Mouse (Mus musculus): ENCODE data around the gene Uba52. TPM values are rescaled to one million over a fixed set of nuclear protein-coding genes. Genes with fewer than 3 reads are reported as not detected.

Uba52 gene
- polyA plus RNA-seq (2017; shearing (Covaris generic)): 975 TPM

GRCm38 (mm10) chr8:70510228-70510915, at the start of gene Uba52:
Gene Uba52 (minus strand): TSS chr8:70510801.

DNA sequence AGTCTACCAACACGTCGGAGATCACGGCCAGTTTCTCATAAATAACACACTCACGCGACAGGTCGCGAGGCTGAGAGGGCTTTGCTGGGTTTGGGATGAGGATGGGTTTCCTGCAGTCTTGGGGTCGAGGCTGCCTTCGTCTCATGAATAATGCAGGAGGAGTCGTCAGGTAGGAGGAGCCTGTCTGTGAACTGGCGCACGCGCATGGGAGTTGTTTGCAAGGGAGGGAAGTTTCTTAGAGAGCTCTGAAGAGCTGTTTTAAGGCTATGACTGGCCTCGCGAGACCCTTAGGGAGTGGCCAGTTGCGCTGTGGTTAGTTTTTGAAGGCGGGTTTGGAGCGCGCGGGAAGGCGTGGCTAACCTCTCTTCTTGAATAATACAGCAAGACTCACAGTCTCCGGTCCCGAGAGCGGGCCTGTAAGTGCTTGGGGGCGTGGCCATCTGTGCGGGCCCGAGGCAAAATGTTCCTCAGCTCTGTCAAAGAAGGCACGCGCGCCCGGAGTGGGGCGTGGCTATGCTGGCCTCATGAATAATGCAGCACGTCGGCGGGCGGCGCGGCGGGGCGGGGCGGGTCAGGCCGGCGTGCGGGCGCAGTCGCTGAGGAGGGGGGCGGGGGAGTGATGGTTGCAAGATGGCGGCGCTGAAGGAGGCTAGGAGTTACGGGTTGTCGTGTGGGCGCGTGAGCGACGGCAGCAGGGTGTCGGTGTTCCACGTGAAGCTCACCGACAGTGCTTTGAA, 28.6 kb upstream of the Uba52 start, which contains the start of gene Ell:
Ell (plus strand) TSS at position 381 of the 737 bp plus-strand sequence.

DNA sequence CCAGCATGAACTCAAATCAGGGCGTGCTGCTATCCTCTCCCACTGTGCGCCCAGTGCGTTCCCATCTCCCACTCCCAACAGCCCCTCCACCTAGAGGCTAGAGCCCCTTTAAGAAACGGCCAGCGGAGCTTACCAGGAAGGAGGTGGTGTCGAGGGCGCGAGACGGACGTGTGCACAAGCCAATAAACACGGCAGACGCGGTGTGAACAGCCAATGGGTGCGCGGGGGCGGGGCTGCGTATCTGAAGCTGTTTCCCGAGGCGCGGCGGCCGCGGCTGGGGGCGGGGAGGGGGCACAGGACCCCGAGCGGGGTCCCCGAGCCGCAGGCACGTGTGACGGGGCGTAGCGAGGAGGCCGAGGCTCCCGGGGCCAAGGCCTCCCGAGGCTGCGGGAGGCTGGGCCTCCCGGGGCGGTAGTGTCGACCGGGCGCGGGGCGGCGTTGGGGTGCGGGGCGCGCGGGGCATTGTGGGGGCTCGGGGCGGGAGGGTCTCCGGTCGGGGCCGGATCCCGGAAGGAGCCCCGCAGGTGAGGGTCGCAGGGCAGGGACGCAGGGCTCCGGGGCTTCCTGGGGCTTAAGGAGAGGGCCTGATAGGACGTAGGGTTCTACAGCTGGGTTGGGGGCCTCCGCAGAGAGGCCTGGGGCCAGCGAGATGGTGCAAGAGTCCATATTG, 17.0 kb upstream of the Uba52 start, which contains the start of the genes Fkbp8 and Kxd1:
Fkbp8 (plus strand) TSS at position 213 of the 670 bp plus-strand sequence.
Kxd1 (minus strand) TSS at position 445 of the 670 bp plus-strand sequence.

DNA sequence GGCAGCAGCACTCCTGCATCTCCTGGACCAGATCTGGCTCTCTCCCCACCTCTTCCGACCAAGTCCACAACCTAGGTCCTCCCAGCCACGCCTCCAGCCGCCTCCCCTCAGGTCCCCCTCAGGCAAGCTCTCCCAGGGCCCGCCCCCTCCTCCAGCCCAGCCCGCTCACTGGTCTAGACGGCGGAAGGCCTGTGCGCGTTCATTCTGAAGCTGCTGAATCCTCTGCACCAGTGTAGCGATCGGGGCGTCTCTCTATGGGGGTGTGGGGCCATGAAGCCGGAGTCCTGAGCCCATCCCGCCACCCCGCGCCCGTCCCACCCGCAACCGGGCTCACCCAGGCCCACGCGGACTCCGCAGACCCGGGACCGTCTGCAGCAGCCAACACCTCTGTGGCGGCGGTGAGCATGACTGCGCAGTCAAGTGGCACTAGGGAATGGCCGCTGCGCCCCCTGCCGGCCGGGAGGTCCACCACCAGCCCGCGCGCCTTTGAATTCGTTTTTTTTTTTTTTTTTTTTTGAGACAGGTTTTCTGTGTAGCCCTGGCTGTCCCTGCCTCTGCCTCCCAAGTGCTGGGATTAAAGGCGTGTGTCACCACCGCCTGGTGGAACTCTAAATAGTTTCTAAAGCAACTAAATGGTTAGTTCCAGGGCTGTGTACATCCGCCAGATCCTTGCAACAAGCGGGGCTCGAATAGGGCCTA, 4.1 kb downstream of the Uba52 start, which contains the start of gene Rex1bd:
Rex1bd (minus strand) TSS at position 425 of the 699 bp plus-strand sequence.

DNA sequence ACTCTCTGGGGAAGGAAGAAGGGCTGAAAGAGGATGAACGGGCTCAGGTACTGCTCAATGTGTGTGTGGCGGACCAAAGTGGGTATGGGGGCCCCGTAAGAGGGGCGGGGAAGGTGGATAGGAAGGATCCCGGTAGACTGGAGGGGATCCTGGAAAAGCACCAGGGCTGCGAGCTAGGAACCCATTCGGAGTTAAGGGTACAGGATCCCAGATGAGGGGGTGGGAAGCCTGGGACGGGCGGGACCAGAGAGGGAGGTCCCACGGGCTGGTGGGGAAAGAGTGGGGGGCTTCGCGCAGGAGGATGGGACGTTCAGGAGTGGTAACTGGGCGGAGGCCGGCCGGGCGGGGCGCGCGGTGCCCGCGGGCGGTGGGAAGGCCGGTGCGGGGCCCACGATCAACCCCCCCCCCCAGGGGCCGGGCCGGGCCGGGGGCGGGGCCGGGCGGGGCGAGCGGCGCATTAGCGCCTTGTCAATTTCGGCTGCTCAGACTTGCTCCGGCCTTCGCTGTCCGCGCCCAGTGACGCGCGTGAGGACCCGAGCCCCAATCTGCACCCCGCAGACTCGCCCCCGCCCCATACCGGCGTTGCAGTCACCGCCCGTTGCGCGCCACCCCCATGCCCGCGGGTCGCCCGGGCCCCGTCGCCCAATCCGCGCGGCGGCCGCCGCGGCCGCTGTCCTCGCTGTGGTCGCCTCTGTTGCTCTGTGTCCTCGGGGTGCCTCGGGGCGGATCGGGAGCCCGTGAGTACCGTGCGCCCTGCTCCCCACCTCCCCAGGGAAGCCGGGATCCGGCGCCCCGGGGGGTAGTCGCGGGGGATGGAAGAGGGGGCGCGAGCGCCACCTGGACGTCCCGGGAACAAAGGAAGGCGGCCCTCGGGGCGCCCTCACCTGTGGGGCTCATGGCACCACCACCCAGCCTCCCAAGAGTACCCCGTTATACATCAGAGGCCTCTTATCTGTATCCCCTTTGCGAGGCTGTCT, 17.6 kb downstream of the Uba52 start, which contains the start of gene Crlf1:
Crlf1 (plus strand) TSS at position 495 of the 977 bp plus-strand sequence.

GRCm38 (mm10) chr8:70486941-70487520, 23.6 kb downstream of the Uba52 start, which contains the start of gene Tmem59l:
Gene Tmem59l (minus strand): TSS chr8:70487358.

DNA sequence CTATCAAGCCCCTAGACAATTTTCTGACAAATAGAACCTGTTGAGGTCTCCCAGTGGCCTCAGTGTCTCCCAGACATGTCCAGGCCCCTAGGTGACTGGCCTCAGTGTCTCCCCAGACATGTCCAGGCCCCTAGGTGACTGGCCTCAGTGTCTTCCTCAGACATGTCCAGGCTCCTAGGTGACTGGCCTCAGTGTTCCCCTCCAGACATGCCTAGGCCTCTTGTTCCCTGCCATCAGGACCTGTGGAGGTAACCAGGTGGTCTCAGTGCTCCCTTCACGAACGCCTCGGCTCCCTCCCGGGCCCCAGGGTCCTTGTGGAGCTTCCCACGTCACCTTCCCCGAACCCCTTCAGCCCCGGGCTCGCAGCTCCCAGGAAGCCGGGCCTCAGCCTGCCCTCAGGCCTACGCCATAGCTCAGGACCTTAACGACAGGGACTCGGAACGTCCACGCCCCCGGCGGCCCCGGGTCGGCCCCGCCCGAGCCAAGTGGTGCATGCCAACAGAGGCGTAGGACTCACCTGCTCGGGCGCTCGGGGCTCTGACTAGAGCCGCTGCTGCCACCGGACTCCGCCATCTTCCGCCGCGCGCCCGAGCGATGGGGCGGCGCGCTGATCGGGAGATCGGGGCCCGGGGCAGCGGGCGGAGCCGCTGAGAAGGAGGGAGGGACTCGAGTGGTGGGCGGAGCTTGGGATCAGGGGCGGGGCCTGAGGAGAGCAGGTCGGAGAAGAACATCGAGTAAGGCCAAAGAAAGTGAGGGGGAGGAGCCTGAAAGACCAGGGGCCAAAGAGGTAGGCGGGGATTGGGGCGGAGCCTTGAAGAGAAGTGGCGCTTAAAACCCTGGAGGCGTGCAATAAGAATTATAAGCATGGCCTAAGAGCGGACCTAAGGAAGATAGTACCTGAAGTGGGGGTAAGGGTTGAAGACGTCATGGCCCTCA, 34.0 kb downstream of the Uba52 start, which contains the start of gene Klhl26:
Klhl26 (minus strand) TSS at position 636 of the 936 bp plus-strand sequence.

Other genes starting within 250 kb of the Uba52 start
- 6.7 TPM for gene Homer3, start 228.0 kb downstream of the Uba52 start, polyA plus RNA-seq (2017; shearing (Covaris generic))
- gene Ddx49, start 208.3 kb downstream of the Uba52 start, polyA plus RNA-seq (2017; shearing (Covaris generic)): 56.7 TPM
- 351 TPM for gene Cope, start 208.3 kb downstream of the Uba52 start, polyA plus RNA-seq (2017; shearing (Covaris generic))
- gene Cers1, start 195.0 kb downstream of the Uba52 start, polyA plus RNA-seq (2017; shearing (Covaris generic)): not detected
- 0.57 TPM for gene Gdf1, start 181.0 kb downstream of the Uba52 start, polyA plus RNA-seq (2017; shearing (Covaris generic))
- gene Upf1, start 157.5 kb downstream of the Uba52 start, polyA plus RNA-seq (2017; shearing (Covaris generic)): 90.9 TPM
- gene Comp, start 137.2 kb downstream of the Uba52 start, polyA plus RNA-seq (2017; shearing (Covaris generic)): 2.5 TPM
- gene Crtc1, start 71.2 kb downstream of the Uba52 start, polyA plus RNA-seq (2017; shearing (Covaris generic)): 16.7 TPM
- gene Klhl26, start 33.8 kb downstream of the Uba52 start, polyA plus RNA-seq (2017; shearing (Covaris generic)): 19.3 TPM
- not detected for gene Tmem59l, start 23.4 kb downstream of the Uba52 start, polyA plus RNA-seq (2017; shearing (Covaris generic))
- not detected for gene Crlf1, start 17.6 kb downstream of the Uba52 start, polyA plus RNA-seq (2017; shearing (Covaris generic))
- 108 TPM for gene Rex1bd, start 4.0 kb downstream of the Uba52 start, polyA plus RNA-seq (2017; shearing (Covaris generic))
- gene Fkbp8, start 16.9 kb upstream of the Uba52 start, polyA plus RNA-seq (2017; shearing (Covaris generic)): 422 TPM
- 90.3 TPM for gene Kxd1, start 17.2 kb upstream of the Uba52 start, polyA plus RNA-seq (2017; shearing (Covaris generic))
- gene Ell, start 28.7 kb upstream of the Uba52 start, polyA plus RNA-seq (2017; shearing (Covaris generic)): 39.6 TPM
- gene Isyna1, start 83.6 kb upstream of the Uba52 start, polyA plus RNA-seq (2017; shearing (Covaris generic)): 95.3 TPM
- 141 TPM for gene Ssbp4, start 98.1 kb upstream of the Uba52 start, polyA plus RNA-seq (2017; shearing (Covaris generic))
- gene Lrrc25, start 105.4 kb upstream of the Uba52 start, polyA plus RNA-seq (2017; shearing (Covaris generic)): 0.24 TPM
- gene Gdf15, start 121.7 kb upstream of the Uba52 start, polyA plus RNA-seq (2017; shearing (Covaris generic)): not detected
- 5.5 TPM for gene Pgpep1, start 149.6 kb upstream of the Uba52 start, polyA plus RNA-seq (2017; shearing (Covaris generic))
- 379 TPM for gene Lsm4, start 162.4 kb upstream of the Uba52 start, polyA plus RNA-seq (2017; shearing (Covaris generic))
- gene Jund, start 188.1 kb upstream of the Uba52 start, polyA plus RNA-seq (2017; shearing (Covaris generic)): 866 TPM
- 0.16 TPM for gene Iqcn, start 192.7 kb upstream of the Uba52 start, polyA plus RNA-seq (2017; shearing (Covaris generic))
- gene Gm3336, start 207.7 kb upstream of the Uba52 start, polyA plus RNA-seq (2017; shearing (Covaris generic)): not detected
- gene Pde4c, start 212.9 kb upstream of the Uba52 start, polyA plus RNA-seq (2017; shearing (Covaris generic)): 0.98 TPM
- 13.2 TPM for gene Rab3a, start 243.9 kb upstream of the Uba52 start, polyA plus RNA-seq (2017; shearing (Covaris generic))

Measured in CD4-positive, CD25-positive, alpha-beta regulatory T cell (primary cell).